Mouse (Mus musculus) CD8-positive naive resting alpha-beta T cell, adult 2 months (primary cell): ENCODE data around the gene Espn.
A peak's percentile ranks its signal among the peaks of the same experiment; 100 is the strongest.

Experiments
- DNase-seq, 2 experiments: peaks; one replicate each; pipeline ENCODE4 v3.0.0; 2022; ENCODE audit warnings: low read depth in 2 of 2, low spot score in 2 of 2

Espn gene

GRCm38 (mm10) chr4:152151966-152152544, at the start of gene Espn:
Espn (minus strand) TSS chr4:152152371.
- DNase-seq: no peak

- no peak for DNase-seq
Measured at GRCm38 (mm10) chr4:152201492-152201891, 49.3 kb upstream of the Espn start.

- DNase-seq: no peak
Measured at GRCm38 (mm10) chr4:152199617-152200016, 47.4 kb upstream of the Espn start.

- peak; percentile 45 to 54 for DNase-seq
Measured at GRCm38 (mm10) chr4:152197545-152197944, 45.4 kb upstream of the Espn start.

GRCm38 (mm10) chr4:152196276-152196675, 44.1 kb upstream of the Espn start:
- DNase-seq: no peak

GRCm38 (mm10) chr4:152194476-152195175, 42.5 kb upstream of the Espn start:
- DNase-seq: no peak

GRCm38 (mm10) chr4:152192569-152192968, 40.4 kb upstream of the Espn start:
- no peak for DNase-seq

- DNase-seq: no peak
Measured at GRCm38 (mm10) chr4:152190701-152191100, 38.5 kb upstream of the Espn start.

GRCm38 (mm10) chr4:152190096-152190653, 38.0 kb upstream of the Espn start:
- DNase-seq: no peak

- DNase-seq: no peak
Measured at GRCm38 (mm10) chr4:152189691-152190090, 37.5 kb upstream of the Espn start.

- no peak for DNase-seq
Measured at GRCm38 (mm10) chr4:152189071-152189470, 36.9 kb upstream of the Espn start.

GRCm38 (mm10) chr4:152188651-152189050, 36.5 kb upstream of the Espn start:
- DNase-seq: no peak

- no peak for DNase-seq
Measured at GRCm38 (mm10) chr4:152187142-152187541, 35.0 kb upstream of the Espn start.

- no peak for DNase-seq
Measured at GRCm38 (mm10) chr4:152186205-152187082, 34.3 kb upstream of the Espn start.

- no peak for DNase-seq
Measured at GRCm38 (mm10) chr4:152185510-152186204, 33.5 kb upstream of the Espn start.

- DNase-seq: no peak
Measured at GRCm38 (mm10) chr4:152185137-152185509, 33.0 kb upstream of the Espn start.

- DNase-seq: peak in 1 of 2 experiments; percentile 23
Measured at GRCm38 (mm10) chr4:152184353-152185035, 32.3 kb upstream of the Espn start.

- no peak for DNase-seq
Measured at GRCm38 (mm10) chr4:152182205-152182604, 30.0 kb upstream of the Espn start.

- no peak for DNase-seq
Measured at GRCm38 (mm10) chr4:152179946-152180660, 27.9 kb upstream of the Espn start.
